In the genomic region with DNA sequence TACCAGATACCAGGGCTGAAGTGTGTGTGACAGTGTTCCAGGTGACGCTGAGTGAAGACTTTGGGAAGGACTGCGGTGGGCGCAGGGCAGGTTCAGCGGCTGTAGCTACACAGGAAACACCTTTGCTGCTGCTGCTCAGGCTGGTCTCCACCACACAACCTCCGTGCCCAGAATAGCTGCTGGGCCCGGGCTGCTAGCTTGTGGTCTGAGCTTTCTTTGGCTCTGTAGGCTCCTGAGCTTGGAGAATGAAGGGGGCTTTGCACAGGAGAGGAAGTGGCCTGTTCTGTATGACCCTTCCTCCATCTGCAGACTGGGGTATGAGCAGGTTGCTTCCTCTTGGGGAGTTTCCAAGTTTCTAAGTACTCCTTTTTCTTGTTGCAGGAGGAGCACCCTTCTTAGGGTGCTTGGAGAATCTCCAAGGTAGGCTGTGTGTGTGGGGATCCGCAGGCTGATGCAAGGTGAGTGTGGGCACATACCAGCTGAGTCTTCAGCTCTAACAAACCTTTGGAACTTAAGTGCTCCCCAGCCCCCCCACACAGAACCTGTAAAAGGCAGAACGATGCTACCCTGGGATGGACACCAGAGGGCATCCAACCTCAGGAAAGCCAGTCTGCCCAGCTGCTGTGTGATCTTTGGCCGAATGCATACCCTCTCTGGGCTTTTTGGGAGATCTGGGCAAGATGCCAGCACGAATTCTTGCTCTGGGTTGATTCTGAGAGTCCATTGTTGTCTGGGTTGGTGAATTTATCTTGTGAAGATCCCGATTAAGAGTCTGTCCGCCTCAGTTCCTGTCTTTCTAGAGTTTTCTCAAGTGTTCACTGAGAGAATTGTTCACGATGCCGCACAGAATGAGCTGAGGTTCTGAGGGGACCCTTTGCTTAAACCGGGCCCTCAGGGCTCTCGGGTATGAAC, we compare ENCODE assay signal across 7 mouse cellular contexts.
DNase-seq lines count a peak whose midpoint lies in the region; ATAC-seq and TF ChIP-seq lines count a peak whose summit lies in the region.

No protein-coding gene starts in this region.

- no peak overlapping the region for H3K4me3 ChIP-seq in lung, adult 2 months (replicated peaks; ENCODE audit: extremely low read depth, low read depth, low read length)
- H3K4me3 ChIP-seq in embryonic facial prominence, embryonic 10.5 days, result no peak overlapping the region

- ATAC-seq in erythroblast, adult 5-6 weeks (replicated peaks; ENCODE audit: low FRiP score, poor library complexity, severe bottlenecking), result no peak

- H3K4me1 ChIP-seq in lung, adult 2 months (ENCODE audit: control insufficient read depth, insufficient read depth, low read length), result no peaks in the 10 kb centered on the region
- H3K4me1 ChIP-seq in embryonic facial prominence, embryonic 10.5 days, result peaks cover 65% of the 10 kb centered on the region

- peak overlapping the region; percentile 93 for H3K27ac ChIP-seq in embryonic facial prominence, embryonic 10.5 days (replicated peaks)

- peaks cover 3% of the 10 kb centered on the region; the same call in 1 of the 2 replicates for H3K27me3 ChIP-seq in embryonic facial prominence, embryonic 10.5 days (replicated peaks; ENCODE audit: low read depth, poor library complexity, severe bottlenecking)

- TF ChIP-seq CTCF in lung, adult 2 months (IDR thresholded peaks at IDR 0.05; ENCODE audit: insufficient read depth, low read length), result peak; percentile 20; the same call in 1 of the 2 replicates

- 42% methylated on average over 16 of the region's 16 CpGs for WGBS in lung, adult 2 months
- 74% methylated on average over 16 of the region's 16 CpGs for WGBS in embryonic facial prominence, embryonic 10.5 days

- no peak for DNase-seq in lung, adult 2 months
- DNase-seq in lung, adult 18-20 months, result no peak
- DNase-seq in embryonic facial prominence, embryonic 10.5 days (ENCODE audit: low spot score), result no peak
- DNase-seq in induced T-regulatory cell, adult 2 months (ENCODE audit: low read depth), result peak; percentile 27
- DNase-seq in thymus, postnatal 10 days (ENCODE audit: low spot score in 2 of 2), result peak; percentile 20 to 29
- DNase-seq in cerebellum, adult 11 months, result no peak

- no peaks in the 10 kb centered on the region for H3K36me3 ChIP-seq in embryonic facial prominence, embryonic 10.5 days (replicated peaks)

- TF ChIP-seq POLR2A in lung, adult 2 months (IDR thresholded peaks at IDR 0.05; ENCODE audit: borderline replicate concordance, extremely low read depth, low read depth, low read length), result no peak

- no peaks in the 10 kb centered on the region for H3K9me3 ChIP-seq in embryonic facial prominence, embryonic 10.5 days

Comparison
In these comparisons a context has a peak if more than half of its experiments do, and no peak if none do; other contexts are left out.
1. DNase-seq: peak in induced T-regulatory cell, adult 2 months (single experiment) and thymus, postnatal 10 days (2 of 2); none in lung, adult 2 months (single experiment), lung, adult 18-20 months (0 of 2), embryonic facial prominence, embryonic 10.5 days (single experiment) and cerebellum, adult 11 months (single experiment).